Mouse (Mus musculus) brain, adult 2 months (tissue): ENCODE measurements at regions not wholly inside any gene's neighbourhood (a gene's known extent, or its start where the extent isn't known, plus 50 kb on each side); places are given as distances from the start of the nearest gene placed in this dataset.
A peak's percentile ranks its signal among the peaks of the same experiment; 100 is the strongest.

Experiments
- DNase-seq: peaks from one replicate; pipeline ENCODE4 v3.0.0; 2011; ENCODE audit warnings: low read depth, low spot score

DNA sequence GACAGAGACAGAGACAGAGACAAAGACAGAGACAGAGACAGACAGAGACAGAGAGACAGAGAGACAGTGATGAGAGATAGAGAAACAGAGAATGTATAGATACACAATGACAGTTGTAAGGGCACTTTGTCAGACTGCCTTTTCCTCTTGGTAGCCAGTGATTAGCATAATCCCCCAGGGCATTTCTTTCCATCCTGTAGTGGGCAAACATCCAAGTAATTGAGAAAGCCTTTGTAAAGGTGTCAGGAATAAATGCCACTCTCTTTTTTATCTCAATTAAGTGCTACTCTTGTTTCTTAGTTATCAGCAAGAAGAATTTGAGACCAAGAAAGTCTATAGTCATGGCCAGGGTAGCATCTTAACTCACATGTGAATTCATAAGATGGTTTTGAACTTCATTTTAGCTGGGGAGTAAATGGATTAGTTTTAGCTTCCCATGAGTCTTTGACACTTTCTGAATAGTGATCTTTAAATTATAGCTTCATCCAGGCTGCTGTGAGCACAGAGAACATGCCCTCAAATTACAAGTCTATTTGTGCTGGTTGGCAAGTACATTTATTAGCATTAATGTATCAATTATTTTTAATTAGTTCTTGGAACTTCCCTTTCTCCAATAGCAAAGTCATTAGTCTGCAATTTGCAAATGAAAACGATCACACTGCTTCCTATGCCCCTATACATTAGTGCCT, 1215.9 kb downstream of the Gm9008 start:
- DNase-seq: no peak

GRCm38 (mm10) chr6:75254076-75254414, 1243.5 kb downstream of the Gm9008 start:
- no peak for DNase-seq

- DNase-seq: peak; percentile 68
These were observed 1244.1 kb downstream of the Gm9008 start for GRCm38 (mm10) chr6:75253357-75254075.

GRCm38 (mm10) chr6:75215515-75215914, 1282.1 kb downstream of the Gm9008 start:
- DNase-seq: peak; percentile 4

GRCm38 (mm10) chr6:75212721-75213475, 1284.7 kb downstream of the Gm9008 start:
- peak; percentile 11 for DNase-seq
